Mouse (Mus musculus): ENCODE results near the gene Scrn1.

DNA sequence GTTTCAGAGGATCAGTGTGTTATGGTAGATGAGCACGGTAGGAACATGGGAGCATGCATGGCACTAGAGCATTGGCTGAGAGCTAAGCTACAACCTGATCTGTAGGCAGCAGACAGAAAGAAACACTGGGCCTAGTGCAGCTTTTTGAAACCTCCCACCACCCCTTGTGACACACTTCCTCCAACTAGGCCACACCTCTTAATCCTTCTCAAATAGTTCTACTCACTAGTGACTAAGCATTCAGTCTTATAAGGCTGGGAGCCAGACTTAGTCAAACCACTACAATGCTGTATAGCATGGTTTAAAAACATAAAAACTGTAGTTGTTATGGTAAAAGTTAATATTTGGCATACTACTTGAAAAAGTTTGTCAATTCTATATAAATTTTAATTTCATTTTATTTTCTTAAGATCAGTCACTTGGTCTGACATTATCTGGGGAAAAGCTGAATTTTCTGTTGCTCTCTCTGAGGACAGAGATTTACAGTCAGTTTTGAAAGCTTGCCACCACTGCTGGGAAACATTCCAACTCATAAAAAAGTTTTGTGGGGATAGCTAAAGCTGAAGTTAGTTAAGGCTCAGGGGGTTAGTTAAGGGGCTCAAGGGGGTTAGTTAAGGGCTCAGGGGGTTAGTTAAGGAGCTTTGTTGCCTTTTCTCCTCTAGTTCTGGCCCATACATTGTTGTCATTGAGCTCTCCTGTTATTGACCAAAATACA lies 37.9 kb upstream of the Scrn1 start:
- TF ChIP-seq CTCF (conservative IDR thresholded peaks at IDR 0.05; ENCODE audit: low read length) = no peak
- TF ChIP-seq NANOG (IDR thresholded peaks at IDR 0.05; ENCODE audit: borderline replicate concordance, low read length) = no peak
- TF ChIP-seq POU5F1 (IDR thresholded peaks at IDR 0.05; ENCODE audit: borderline replicate concordance, low read length) = no peak
